Mouse (Mus musculus) neural tube, embryonic 11.5 days (tissue): Measurements from ENCODE around the gene Spred2. TPM values are rescaled to one million over a fixed set of nuclear protein-coding genes. Genes with fewer than 3 reads are reported as not detected.

Experiments
- ATAC-seq: fragments of 200-750 bp; cut with Nextera tagmentation; 2 replicates; pipeline ENCODE4 v1.8.0; 2017; ENCODE audit warnings: moderate number of reproducible peaks, mild to moderate bottlenecking, moderate TSS enrichment, moderate library complexity; ENCODE audit not compliant: insufficient read depth, low FRiP score, low TSS enrichment
- DNase-seq: peaks from one replicate; pipeline ENCODE4 v3.0.0-alpha.2; 2015; ENCODE audit warnings: low spot score
- H3K27ac ChIP-seq: fragments of 300-500 bp; sonication (generic); 2 replicates; pipeline ENCODE4 v1.5.1; 2014; ENCODE audit warnings: low read depth, mild to moderate bottlenecking, low read length
- H3K27me3 ChIP-seq: fragments of 300-500 bp; sonication (generic); 2 replicates; pipeline ENCODE4 v1.6.1; 2014; ENCODE audit warnings: mild to moderate bottlenecking, low read length, mixed read lengths; ENCODE audit not compliant: control insufficient read depth, insufficient read depth
- H3K36me3 ChIP-seq: fragments of 300-500 bp; sonication (generic); 2 replicates; pipeline ENCODE4 v1.6.1; 2014; ENCODE audit warnings: mild to moderate bottlenecking, low read length, moderate library complexity, mixed read lengths; ENCODE audit not compliant: control insufficient read depth, insufficient read depth
- H3K4me1 ChIP-seq: fragments of 300-500 bp; sonication (generic); 2 replicates; pipeline ENCODE4 v1.6.1; 2014; ENCODE audit warnings: low read length, mixed read lengths; ENCODE audit not compliant: control insufficient read depth, insufficient read depth
- H3K4me2 ChIP-seq: fragments of 300-500 bp; sonication (generic); 2 replicates; pipeline ENCODE4 v1.6.1; 2014; ENCODE audit warnings: low read depth, mild to moderate bottlenecking, moderate library complexity
- H3K4me3 ChIP-seq: fragments of 300-500 bp; sonication (generic); 2 replicates; pipeline ENCODE4 v1.5.1; 2014; ENCODE audit warnings: low read depth, low read length
- H3K9ac ChIP-seq: fragments of 300-500 bp; sonication (generic); 2 replicates; pipeline ENCODE4 v1.6.1; 2014; ENCODE audit warnings: mild to moderate bottlenecking, low read length
- H3K9me3 ChIP-seq: fragments of 300-500 bp; sonication (generic); 2 replicates; pipeline ENCODE4 v1.6.1; 2016; ENCODE audit warnings: low read length; ENCODE audit not compliant: control insufficient read depth
- WGBS: fragments of 180-500 bp; shearing (Covaris S2); extraction: QIAGEN DNeasy Blood & Tissue Kit; methylation state at CpG from one replicate; pipeline ENCODE4 v1.1.7; 2014; 5-methylcytosine and 5-hydroxymethylcytosine counted together
- polyA plus RNA-seq: library from polyadenylated mRNA; unstranded; fragments of >200 nt; fragmentation: Nextera tagmentation; extraction: Ambion mirVana; gene quantifications from 2 replicates; pipeline ENCODE4 v1.2.1, GENCODE M21; 2014

Gene Spred2
- polyA plus RNA-seq, 1 experiment from 2014 or later, result 6.2 TPM

DNA sequence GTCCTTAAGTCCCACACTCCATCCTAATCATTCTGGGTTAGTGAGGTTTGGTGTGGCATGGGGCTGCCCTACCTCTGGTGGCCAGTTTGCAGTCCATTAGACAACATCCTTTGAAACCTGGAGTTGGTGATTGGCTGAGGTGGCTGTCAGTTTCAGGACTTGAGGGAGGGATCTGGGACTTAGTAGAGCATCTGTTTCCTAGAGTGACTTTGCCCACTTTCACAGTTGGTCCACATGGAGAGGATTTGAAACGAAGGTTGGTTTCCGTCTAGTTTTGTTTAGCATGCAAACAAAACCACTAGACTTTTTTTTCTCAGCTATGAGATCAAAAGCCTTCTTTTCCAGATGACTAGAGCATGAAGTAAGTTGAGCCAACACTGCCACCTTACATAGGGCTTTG is 53.5 kb downstream of the Spred2 start:
- 0 out of 2 replicates have a peak, but pooled peaks cover under 1% of the 10 kb centered on the region for H3K4me1 ChIP-seq
- H3K36me3 ChIP-seq, result no peaks in the 10 kb centered on the region
- no peaks in the 10 kb centered on the region for H3K27me3 ChIP-seq
- WGBS, result 79% methylated on average over 2 of the region's 2 CpGs
- H3K27ac ChIP-seq, result no peak overlapping the region
- no peak overlapping the region for H3K9ac ChIP-seq
- no peak overlapping the region for H3K4me3 ChIP-seq
- H3K9me3 ChIP-seq, result no peaks in the 10 kb centered on the region
- DNase-seq (no peak), ATAC-seq (no peak)
- H3K4me2 ChIP-seq, result no peak overlapping the region

GRCm38 (mm10) chr11:19979338-19979737 is 55.2 kb downstream of the Spred2 start:
- H3K4me2 ChIP-seq, result no peak overlapping the region
- H3K27me3 ChIP-seq, result no peaks in the 10 kb centered on the region
- 86% methylated on average over 14 of the region's 14 CpGs for WGBS

GRCm38 (mm10) chr11:19982113-19982512 is 57.9 kb downstream of the Spred2 start:
- ATAC-seq, result no peak
- H3K4me3 ChIP-seq, result no peak overlapping the region
- 85% methylated on average over 6 of the region's 6 CpGs for WGBS
- no peaks in the 10 kb centered on the region for H3K9me3 ChIP-seq
- H3K4me2 ChIP-seq, result no peak overlapping the region
- no peak overlapping the region for H3K27ac ChIP-seq
- no peak for DNase-seq
- no peaks in the 10 kb centered on the region for H3K27me3 ChIP-seq
- H3K9ac ChIP-seq, result no peak overlapping the region
- peaks cover 15% of the 10 kb centered on the region for H3K4me1 ChIP-seq
- no peaks in the 10 kb centered on the region for H3K36me3 ChIP-seq

More at GRCm38 (mm10) chr11:19979338-19979737, 55.2 kb downstream of the Spred2 start:
- Histone ChIP-seq H3K4me3 (no peak overlapping the region), H3K27ac (no peak overlapping the region), H3K36me3 (no peaks in the 10 kb centered on the region), H3K9me3 (no peaks in the 10 kb centered on the region), H3K9ac (no peak overlapping the region), H3K4me1 (0 out of 2 replicates have a peak, but pooled peaks cover 3% of the 10 kb centered on the region)
- ATAC-seq, result no peak
- DNase-seq, result no peak

DNA sequence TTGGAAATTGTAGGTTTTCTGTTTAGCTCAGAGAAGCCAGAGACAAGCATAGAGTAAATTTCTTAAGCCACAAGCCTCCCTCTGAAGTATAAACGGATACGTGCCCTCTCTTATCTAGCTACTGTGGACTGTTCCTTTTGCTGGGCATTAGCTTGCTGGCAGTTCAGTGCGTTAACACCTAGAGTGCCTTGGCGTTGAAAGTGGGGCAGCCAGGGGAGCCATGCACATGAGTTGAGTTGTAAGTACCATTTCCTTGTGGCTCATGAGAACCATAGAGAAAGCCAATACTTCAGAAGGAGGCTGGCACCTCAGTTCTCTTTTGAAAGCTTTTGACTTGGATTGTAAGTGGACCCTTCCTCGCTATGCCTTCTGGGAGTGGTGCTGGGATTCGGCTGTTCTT is 58.6 kb downstream of the Spred2 start:
- no peak for DNase-seq
- no peak overlapping the region for H3K27ac ChIP-seq
- H3K4me3 ChIP-seq, result no peak overlapping the region
- ATAC-seq, result no peak
- H3K9me3 ChIP-seq, result no peaks in the 10 kb centered on the region
- H3K4me1 ChIP-seq, result peaks cover 22% of the 10 kb centered on the region
- H3K9ac ChIP-seq, result no peak overlapping the region
- no peak overlapping the region for H3K4me2 ChIP-seq
- WGBS, result 79% methylated on average over 6 of the region's 6 CpGs
- no peaks in the 10 kb centered on the region for H3K36me3 ChIP-seq
- H3K27me3 ChIP-seq, result no peaks in the 10 kb centered on the region

- no peak overlapping the region for H3K27ac ChIP-seq
- 33% methylated on average over 4 of the region's 4 CpGs for WGBS
- no peaks in the 10 kb centered on the region for H3K36me3 ChIP-seq
Measured at GRCm38 (mm10) chr11:19983298-19983697, 59.1 kb downstream of the Spred2 start.

GRCm38 (mm10) chr11:19984029-19984428 is 59.9 kb downstream of the Spred2 start:
- no peaks in the 10 kb centered on the region; the same call in 1 of the 2 replicates for H3K36me3 ChIP-seq
- no peak overlapping the region for H3K9ac ChIP-seq
- 80% methylated on average over 9 of the region's 9 CpGs for WGBS
- no peak overlapping the region for H3K27ac ChIP-seq
- ATAC-seq, result no peak
- H3K4me3 ChIP-seq, result no peak overlapping the region
- no peaks in the 10 kb centered on the region for H3K9me3 ChIP-seq
- H3K4me1 ChIP-seq, result peaks cover 29% of the 10 kb centered on the region
- no peak for DNase-seq
- H3K27me3 ChIP-seq, result no peaks in the 10 kb centered on the region
- H3K4me2 ChIP-seq, result no peak overlapping the region

More at GRCm38 (mm10) chr11:19983298-19983697, 59.1 kb downstream of the Spred2 start:
- no peak for DNase-seq
- Histone ChIP-seq H3K9me3 (no peaks in the 10 kb centered on the region), H3K4me1 (peaks cover 25% of the 10 kb centered on the region), H3K9ac (no peak overlapping the region), H3K4me3 (no peak overlapping the region), H3K4me2 (no peak overlapping the region), H3K27me3 (no peaks in the 10 kb centered on the region)
- ATAC-seq, result no peak

GRCm38 (mm10) chr11:19985283-19985854 is 61.2 kb downstream of the Spred2 start:
- H3K4me3 ChIP-seq, result no peak overlapping the region
- H3K9ac ChIP-seq, result no peak overlapping the region
- H3K27ac ChIP-seq, result no peak overlapping the region
- 53% methylated on average over 5 of the region's 5 CpGs for WGBS
- H3K4me2 ChIP-seq, result no peak overlapping the region
- H3K27me3 ChIP-seq, result no peaks in the 10 kb centered on the region
- no peaks in the 10 kb centered on the region for H3K9me3 ChIP-seq
- H3K4me1 ChIP-seq, result peaks cover 29% of the 10 kb centered on the region
- H3K36me3 ChIP-seq, result no peaks in the 10 kb centered on the region; the same call in 1 of the 2 replicates
- ATAC-seq (no peak), DNase-seq (no peak)

GRCm38 (mm10) chr11:19986443-19986861 is 62.3 kb downstream of the Spred2 start:
- H3K27ac ChIP-seq, result peak overlapping the region; percentile 55
- H3K4me1 ChIP-seq, result peaks cover 29% of the 10 kb centered on the region
- DNase-seq (peak; percentile 30), ATAC-seq (0 out of 2 replicates have a peak, but pooled peaks have one; percentile 17)
- 4% methylated on average over 1 of the region's 1 CpGs for WGBS
- H3K9me3 ChIP-seq, result no peaks in the 10 kb centered on the region
- H3K9ac ChIP-seq, result no peak overlapping the region
- H3K27me3 ChIP-seq, result no peaks in the 10 kb centered on the region
- H3K4me2 ChIP-seq, result no peak overlapping the region; the same call in 1 of the 2 replicates
- no peaks in the 10 kb centered on the region; the same call in 1 of the 2 replicates for H3K36me3 ChIP-seq
- H3K4me3 ChIP-seq, result no peak overlapping the region
